Mouse (Mus musculus): Measurements from ENCODE around the gene Lpin3.

The Lpin3 gene

GRCm38 (mm10) chr2:160887859-160888258 is 7.4 kb downstream of the Lpin3 start:
- peak; percentile 48 for DNase-seq

DNA sequence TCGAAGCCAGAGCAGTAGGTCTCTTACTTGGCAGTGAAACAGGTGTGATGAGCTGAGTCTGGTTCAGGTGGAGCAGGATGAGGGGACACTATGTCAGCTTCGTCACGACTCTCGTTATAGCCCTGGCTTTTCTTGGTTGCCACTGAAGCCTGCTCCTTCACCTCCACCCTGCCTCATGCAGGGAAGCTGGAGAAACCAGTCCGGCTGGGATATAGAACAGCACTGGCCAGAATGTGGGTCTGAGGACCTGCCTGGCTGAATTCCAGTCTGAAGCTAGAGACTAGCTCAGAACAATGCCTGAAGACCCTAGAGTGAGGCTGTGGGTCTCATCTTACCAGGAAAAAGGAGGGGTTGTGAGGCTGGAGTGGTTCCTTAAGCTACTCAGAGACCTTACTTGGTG is 10.6 kb downstream of the Lpin3 start:
- DNase-seq, result no peak

GRCm38 (mm10) chr2:160891697-160892096 is 11.2 kb downstream of the Lpin3 start:
- DNase-seq, result no peak

DNA sequence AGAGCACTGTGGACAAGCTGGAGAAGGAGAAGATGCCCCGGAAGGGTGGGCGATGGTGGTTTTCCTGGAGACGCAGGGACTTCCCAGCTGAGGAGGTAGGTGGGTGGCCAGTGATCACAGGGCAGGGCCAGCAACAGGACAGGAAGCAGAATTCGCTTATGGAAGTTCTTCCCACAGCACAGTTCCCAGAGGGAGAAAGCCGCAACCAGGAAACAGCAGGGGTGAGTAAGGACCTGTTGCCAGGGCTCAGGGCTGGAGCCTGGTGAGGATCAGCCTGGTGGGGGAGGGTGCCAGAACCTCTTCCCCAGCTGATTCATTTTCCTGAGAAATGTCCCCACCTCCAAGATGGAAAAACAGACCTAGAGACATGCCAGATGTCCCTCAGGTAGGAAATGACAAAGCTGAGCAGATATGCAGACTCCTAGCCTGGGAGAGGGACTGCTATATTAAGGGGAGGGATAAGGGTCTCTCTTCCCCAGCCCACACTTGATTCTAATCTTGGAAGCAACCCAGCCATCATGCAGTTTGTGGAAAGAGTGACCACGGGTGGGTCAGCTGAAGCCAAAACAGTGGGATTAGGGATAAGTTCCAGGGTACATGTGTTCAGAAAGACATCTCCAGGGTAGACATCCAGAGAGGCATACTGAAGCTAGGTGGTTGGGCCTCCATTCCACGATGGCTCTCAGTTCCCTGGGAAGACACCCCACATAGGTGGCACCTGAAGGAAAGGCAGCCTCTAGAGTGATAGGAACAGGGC is 21.4 kb downstream of the Lpin3 start:
- DNase-seq, result no peak

GRCm38 (mm10) chr2:160905301-160905700 is 24.8 kb downstream of the Lpin3 start:
- no peak for DNase-seq

DNA sequence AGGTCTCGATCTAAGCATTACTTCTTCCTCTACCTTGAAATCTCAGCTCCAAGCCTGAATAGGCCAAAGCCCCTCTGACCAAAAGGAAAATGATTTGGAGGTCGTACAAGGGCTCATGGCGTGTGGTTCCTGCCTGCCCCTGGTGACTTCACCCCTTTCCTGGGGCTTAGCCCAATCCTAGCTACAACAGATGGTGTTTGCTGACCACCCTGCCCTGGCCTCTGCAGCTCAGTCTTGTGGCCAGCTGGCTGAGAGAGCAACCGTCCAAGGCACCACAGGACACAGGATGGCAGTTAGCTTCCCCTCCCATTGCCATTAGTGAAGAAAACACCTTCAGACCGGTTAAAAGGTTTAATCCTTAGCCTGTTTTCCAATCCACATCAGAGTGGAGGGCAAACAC is 25.6 kb downstream of the Lpin3 start:
- DNase-seq, result peak; percentile 48

DNA sequence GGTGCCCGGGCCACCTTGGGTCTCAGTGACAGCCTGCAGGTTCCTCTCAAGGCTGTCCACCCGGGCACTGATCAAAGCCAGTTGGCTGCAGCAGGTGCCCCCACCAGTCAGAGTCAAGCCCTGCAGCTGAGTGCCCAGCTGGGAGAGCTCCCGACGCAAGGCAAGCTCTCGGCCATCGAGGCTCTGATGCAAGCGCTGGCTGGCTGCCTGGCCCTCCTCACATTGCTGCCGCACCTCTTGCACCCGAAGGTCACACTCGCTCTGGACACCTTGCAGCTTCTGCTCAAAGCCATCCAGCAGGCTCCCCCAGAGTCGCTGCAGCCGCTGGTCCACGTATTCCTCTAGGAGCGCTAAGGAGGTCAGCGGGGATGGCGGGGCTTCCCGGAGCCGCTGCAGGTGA is 28.1 kb downstream of the Lpin3 start:
- no peak for DNase-seq

GRCm38 (mm10) chr2:160910633-160911032 is 30.2 kb downstream of the Lpin3 start:
- DNase-seq, result no peak

DNA sequence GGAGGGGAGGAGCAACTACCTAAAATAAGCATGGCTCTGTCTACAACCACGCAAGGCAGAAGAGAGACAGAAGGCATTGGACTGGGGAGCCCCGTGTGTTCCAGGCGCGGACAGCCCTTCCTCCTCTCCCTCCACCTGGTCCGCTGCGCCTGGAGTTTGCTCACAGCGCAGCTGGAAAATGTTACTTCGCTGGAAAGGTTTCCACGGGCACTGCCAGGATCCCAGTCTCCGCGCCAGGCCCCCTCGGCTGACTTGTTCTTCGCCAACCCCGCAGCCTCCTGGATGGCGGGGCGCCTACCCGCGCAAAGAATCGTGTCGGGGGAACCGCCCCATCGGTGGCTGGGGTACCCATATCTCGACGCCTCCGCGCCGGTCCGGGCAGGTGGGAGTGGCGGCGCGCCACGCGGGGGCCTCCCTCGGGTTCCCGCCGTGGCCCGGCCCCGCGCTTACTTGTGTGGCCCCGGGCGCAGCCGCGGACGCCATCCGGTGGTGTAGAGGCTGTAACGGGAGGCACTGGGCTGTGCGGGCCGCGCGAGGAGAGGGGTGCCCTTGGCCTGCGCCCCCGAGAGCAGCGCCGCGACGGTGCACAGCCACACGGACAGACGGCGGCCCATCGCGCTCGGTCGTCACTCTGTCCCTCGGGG is 31.2 kb downstream of the Lpin3 start:
- peak; percentile 41 for DNase-seq

DNA sequence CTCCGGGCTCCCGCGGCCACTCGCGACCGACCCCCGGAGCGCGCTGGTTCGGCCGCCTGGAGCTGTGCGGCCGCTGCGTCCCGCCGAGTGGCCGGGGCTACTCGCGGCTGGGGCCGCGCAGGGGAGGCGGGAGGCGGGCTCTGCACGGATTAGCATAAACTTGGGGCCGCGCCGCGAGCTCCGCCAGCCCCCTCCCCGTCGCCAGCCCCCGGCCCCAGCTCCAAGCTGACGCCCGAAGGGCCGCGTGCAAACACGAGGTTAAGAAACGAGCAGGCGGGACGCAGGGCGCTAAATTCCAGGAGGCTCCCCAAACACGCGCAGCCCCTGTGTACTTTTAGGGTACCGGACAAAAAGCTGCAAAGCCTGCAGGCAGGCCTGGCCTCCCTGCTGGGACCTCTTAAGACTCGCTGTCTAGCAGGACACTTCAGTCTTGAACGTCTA is 31.8 kb downstream of the Lpin3 start, which contains the start of gene Emilin3:
TSS of gene Emilin3 (minus strand) at position 98 of the 441 bp plus-strand sequence.
- peak; percentile 67 for DNase-seq

GRCm38 (mm10) chr2:160914656-160915055 is 34.2 kb downstream of the Lpin3 start:
- no peak for DNase-seq

GRCm38 (mm10) chr2:160915821-160916610 is 35.5 kb downstream of the Lpin3 start:
- no peak for DNase-seq

DNA sequence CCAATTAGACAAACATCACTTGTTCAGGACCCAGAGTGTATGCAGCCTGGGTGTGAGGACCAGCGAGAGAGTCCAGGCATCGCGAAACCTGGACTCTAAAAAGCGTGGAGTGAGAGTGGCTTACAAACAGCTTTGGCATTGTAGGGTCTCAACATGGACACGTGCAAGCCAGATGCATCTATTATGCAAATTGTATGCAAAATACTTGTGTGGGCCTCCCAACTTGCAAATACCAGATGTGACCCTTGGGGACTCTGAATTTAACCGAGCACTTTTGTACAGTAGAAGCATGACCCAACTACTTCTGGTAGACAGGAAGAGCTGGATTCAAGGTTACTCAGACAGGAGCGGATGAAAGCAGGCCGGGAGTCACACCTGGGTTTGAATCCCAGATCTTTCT is 36.2 kb downstream of the Lpin3 start:
- no peak for DNase-seq

DNA sequence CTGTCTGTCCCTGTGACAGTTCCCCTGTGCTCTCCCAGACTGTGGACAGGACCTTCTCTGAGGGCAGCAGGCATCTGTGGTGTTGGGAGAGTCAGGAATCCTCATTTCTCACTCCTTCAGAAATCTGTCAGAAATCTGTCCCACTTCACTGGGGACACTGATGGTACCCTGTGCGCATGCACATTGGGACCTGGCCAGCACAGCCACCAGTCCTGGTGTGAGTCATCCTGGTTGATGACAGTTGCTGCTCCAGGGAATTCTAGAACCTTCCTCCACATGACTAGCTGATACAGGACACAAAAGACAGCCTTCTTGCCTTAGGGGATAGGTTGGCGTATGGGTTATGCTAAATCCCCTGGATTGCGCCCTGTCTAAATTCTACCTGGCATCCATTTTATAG is 36.8 kb downstream of the Lpin3 start:
- DNase-seq, result no peak

DNA sequence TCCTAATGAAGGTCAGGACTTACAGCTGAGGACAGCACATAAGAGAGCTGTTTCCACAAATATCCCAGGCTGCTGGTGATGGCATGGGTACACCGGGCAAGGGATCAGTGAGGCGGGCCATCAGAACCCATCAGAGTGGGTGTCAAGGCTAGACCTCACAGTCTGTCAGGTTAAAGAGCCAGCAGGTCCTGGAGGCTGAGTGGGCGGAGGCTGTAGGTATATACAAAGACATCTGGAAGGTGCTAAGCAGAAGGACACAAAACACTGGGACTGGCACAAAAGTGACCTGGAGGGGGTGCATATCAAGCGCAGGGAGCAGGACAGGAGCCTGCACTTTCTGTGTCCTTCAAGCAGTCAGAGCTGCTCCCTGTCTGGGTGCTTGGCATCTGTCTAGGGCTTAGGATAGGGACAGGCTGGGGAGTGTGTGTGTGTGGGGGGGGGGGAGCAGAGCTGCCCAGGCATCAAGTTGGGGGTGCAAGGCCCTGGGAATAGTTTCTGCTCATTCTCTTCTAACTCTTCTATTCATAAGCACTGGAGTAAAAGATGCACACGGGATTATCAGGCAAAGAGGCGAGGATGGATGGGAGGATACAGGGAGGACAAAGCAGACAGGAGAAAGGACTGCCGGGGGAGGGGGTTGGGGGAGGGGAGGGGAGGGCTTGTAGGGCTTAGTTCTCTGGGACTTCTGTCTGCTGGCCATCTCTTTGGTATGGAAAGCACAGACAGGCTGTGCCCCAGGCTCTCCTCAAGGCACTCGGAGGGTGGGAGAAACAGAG is 37.9 kb downstream of the Lpin3 start:
- DNase-seq, result no peak

DNA sequence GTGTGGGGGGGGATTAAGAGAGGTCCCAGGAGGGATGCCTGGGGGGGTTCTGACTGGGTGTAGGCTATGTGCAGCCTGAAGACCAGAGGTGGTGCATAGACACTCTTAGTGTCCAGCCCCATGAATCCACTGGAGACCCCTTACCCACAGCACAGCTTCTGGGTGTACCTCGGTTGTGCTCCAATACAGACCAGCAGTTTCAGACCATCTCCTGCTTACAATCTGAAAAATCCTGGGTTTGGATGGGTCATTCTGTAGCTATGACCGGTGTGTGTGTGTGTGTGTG is 38.4 kb downstream of the Lpin3 start:
- DNase-seq, result no peak

- no peak for DNase-seq
Observed at GRCm38 (mm10) chr2:160921285-160921684, 40.8 kb downstream of the Lpin3 start.

DNA sequence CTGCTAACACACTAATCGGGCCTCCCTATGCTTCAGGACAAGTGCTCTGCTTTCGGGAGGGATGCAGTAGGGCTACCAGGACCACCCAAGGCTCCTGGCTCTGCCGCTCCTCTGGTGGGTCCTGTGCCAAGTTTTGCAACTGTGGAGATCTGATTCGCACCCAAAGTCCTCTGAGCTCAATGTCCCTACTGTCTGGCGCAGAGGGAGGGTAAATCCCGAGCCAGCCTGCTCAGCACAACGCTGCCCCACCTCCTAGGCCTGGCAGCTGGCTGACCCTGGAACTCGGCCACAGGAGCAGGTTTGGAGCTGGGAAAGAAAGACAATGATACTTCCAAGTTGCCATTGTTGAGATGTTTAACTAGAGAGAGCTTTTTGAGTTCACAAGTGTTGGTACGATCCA is 44.7 kb downstream of the Lpin3 start:
- DNase-seq, result peak; percentile 13

GRCm38 (mm10) chr2:160931378-160931777 is 50.9 kb downstream of the Lpin3 start:
- no peak for DNase-seq

DNA sequence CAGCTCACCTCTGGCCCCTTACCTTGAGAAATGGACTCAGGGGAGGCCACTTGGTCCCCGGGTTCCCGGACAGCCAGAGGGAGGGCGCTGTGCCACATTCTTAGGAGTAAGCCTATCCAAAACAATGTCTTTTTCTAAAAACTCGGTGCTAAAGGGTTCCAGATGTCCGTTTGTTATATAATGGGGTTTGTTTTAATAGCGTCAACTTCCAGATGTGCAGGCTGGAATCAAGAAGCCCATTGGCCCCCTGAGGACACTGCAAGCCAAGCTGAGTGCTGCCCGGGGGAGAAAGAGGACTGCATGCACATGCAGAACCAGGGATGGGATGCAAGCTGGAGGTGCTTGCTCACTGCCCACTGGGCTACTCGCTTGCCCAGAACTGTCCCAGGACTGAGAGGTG is 51.9 kb downstream of the Lpin3 start:
- no peak for DNase-seq

DNA sequence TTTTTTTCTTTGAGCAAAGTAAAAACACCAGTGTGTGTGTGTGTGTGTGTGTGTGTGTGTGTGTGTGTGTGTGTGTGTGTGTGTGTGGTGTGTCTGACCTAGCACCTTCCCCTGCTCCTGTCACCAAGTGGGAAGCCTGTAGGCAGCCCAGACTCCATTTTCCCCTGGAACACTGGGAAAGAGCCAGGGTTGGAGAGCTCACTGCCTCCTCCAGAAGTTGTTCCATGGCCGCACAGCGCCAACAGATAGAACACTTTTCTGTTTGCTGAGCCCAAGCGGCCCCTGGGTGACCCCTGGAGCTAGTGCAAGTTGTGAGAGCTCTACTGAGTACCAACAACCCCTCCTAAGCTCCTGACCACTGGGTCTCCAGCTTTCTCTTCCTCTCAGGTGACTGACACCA is 52.5 kb downstream of the Lpin3 start:
- no peak for DNase-seq

GRCm38 (mm10) chr2:160933890-160934289 is 53.4 kb downstream of the Lpin3 start:
- peak; percentile 29 for DNase-seq

GRCm38 (mm10) chr2:160934451-160934850 is 54.0 kb downstream of the Lpin3 start:
- DNase-seq, result no peak

All from retina, postnatal 1 day (tissue).